Mouse (Mus musculus) ES-E14 (cell line): ENCODE measurements at regions not wholly inside any gene's neighbourhood (a gene's known extent, or its start where the extent isn't known, plus 50 kb on each side); places are given as distances from the start of the nearest gene placed in this dataset.

Source experiments
- DNase-seq: peaks from one replicate; pipeline ENCODE4 v3.0.0-alpha.2; 2013; ENCODE audit warnings: low read depth, low spot score
- H3K27ac ChIP-seq: 2 replicates; pipeline ENCODE4 v1.5.1; 2012; ENCODE audit warnings: low read depth, mild to moderate bottlenecking, low read length, moderate library complexity, mixed read lengths; ENCODE audit not compliant: poor library complexity, insufficient read depth, severe bottlenecking
- H3K36me3 ChIP-seq: 2 replicates; pipeline ENCODE4 v1.6.1; 2012; ENCODE audit warnings: mild to moderate bottlenecking, low read length, moderate library complexity, mixed read lengths; ENCODE audit not compliant: control insufficient read depth, poor library complexity, insufficient read depth, severe bottlenecking
- H3K4me1 ChIP-seq, 2 experiments: fragments of 150-350 bp in 1 of 2; sonication (generic) in 1 of 2; 2 replicates each; pipeline ENCODE4 v1.6.1; 2012; ENCODE audit warnings: low read length in 2 of 2, mild to moderate bottlenecking in 1 of 2, mixed read lengths in 1 of 2; ENCODE audit not compliant: control insufficient read depth in 2 of 2, insufficient read depth in 2 of 2, poor library complexity in 1 of 2
- H3K4me3 ChIP-seq, 2 experiments: fragments of 150-350 bp in 1 of 2; sonication (generic) in 1 of 2; 2 replicates each; pipeline ENCODE4 v1.5.1; 2012; ENCODE audit warnings: low read length in 2 of 2, low read depth in 1 of 2, mild to moderate bottlenecking in 1 of 2, mixed read lengths in 1 of 2; ENCODE audit not compliant: insufficient read depth in 1 of 2, poor library complexity in 1 of 2, severe bottlenecking in 1 of 2
- H3K9ac ChIP-seq: 2 replicates; pipeline ENCODE4 v1.6.1; 2012; ENCODE audit warnings: low read depth, mild to moderate bottlenecking, low read length, mixed read lengths; ENCODE audit not compliant: poor library complexity, insufficient read depth, severe bottlenecking
- H3K9me3 ChIP-seq: fragments of 150-350 bp; sonication (generic); 2 replicates; pipeline ENCODE4 v1.6.1; 2012; ENCODE audit warnings: low read depth, mild to moderate bottlenecking, low read length; ENCODE audit not compliant: control insufficient read depth, insufficient read depth
- CHD2 ChIP-seq: IDR thresholded peaks from 2 replicates; pipeline ENCODE4 v1.6.1; 2014; ENCODE audit warnings: mild to moderate bottlenecking, low read depth, low read length, inconsistent platforms
- HCFC1 ChIP-seq: IDR thresholded peaks from 2 replicates; pipeline ENCODE4 v1.6.1; 2012; ENCODE audit warnings: low read length, inconsistent platforms, borderline replicate concordance; ENCODE audit not compliant: insufficient read depth
- MAFK ChIP-seq: IDR thresholded peaks from 2 replicates; pipeline ENCODE4 v1.6.1; 2014; ENCODE audit warnings: mild to moderate bottlenecking, low read depth, low read length, inconsistent platforms; ENCODE audit not compliant: insufficient read depth
- ZC3H11A ChIP-seq: IDR thresholded peaks from 2 replicates; pipeline ENCODE4 v1.6.1; 2012; ENCODE audit warnings: low read depth, mild to moderate bottlenecking, inconsistent platforms, low read length, borderline replicate concordance
- ZNF384 ChIP-seq: IDR thresholded peaks from 2 replicates; pipeline ENCODE4 v1.6.1; 2012; ENCODE audit warnings: low read depth, low read length, inconsistent platforms
- in situ Hi-C, 2 experiments: fragments of 600-800 bp; cut with MboI; formaldehyde crosslinking; loops; one replicate each; pipeline ENCODE4 v1.15.1; 2025; ENCODE audit warnings: low sequenced_read_pairs in 2 of 2, inconsistent platforms in 1 of 2; ENCODE audit not compliant: unreplicated experiment in 2 of 2

GRCm38 (mm10) chr7:68929669-68930068, 180.6 kb upstream of the Arrdc4 start:
- Histone ChIP-seq H3K9me3 (no peaks in the 10 kb centered on the region), H3K36me3 (no peaks in the 10 kb centered on the region), H3K27ac (no peak overlapping the region), H3K4me1 (no peaks in the 10 kb centered on the region), H3K9ac (no peak overlapping the region), H3K4me3 (no peak overlapping the region)
- in situ Hi-C loops = no loop called here
- TF ChIP-seq MAFK (no peak), HCFC1 (no peak), ZC3H11A (no peak), CHD2 (no peak), ZNF384 (no peak)
- DNase-seq = no peak

GRCm38 (mm10) chr7:68925640-68926039, 176.6 kb upstream of the Arrdc4 start:
- Histone ChIP-seq H3K4me3 (no peak overlapping the region), H3K36me3 (no peaks in the 10 kb centered on the region), H3K27ac (no peak overlapping the region), H3K9ac (no peak overlapping the region), H3K4me1 (no peaks in the 10 kb centered on the region), H3K9me3 (no peaks in the 10 kb centered on the region)
- TF ChIP-seq ZC3H11A = no peak
- TF ChIP-seq ZNF384 = no peak
- TF ChIP-seq MAFK = no peak
- TF ChIP-seq CHD2 = no peak
- in situ Hi-C loops = no loop called here
- no peak for DNase-seq

DNA sequence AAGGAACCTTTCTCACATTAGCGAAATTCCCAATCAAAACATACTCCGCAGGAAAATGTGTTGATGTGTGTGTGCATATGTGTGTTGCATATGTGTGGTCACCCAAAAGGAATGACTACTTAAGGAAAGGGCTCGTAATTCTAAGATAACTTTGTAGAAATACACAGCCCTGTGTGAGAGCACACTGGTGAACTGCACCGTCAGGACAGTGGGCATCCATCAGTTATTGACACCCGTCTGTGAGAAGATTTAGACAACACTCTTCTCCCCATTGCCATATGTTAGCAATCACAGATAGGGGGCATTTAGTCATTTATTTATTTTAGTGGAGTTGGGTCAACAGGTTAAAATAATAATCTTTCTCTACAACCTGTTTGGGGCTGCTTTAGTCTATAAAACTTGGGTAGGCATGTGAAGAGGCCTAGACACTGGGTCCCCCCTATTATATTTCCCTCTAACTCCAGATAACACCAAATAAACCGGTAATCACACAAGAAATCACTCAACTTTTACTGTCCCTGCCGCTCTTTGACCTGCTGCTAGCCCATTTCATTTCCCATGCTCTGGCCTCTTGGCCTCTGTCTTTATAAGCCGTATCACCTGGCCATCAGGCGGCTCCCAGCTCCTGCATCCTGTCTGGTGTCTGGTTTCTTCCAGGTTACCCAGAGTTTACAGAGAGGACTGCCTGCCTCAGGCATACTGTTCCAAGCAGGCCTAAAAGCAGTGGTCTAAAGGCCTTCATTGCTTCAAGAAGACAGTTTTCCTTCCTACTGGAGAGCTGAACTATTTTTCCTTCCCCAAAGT, 169.8 kb upstream of the Arrdc4 start:
- Histone ChIP-seq H3K36me3 (no peaks in the 10 kb centered on the region), H3K9ac (no peak overlapping the region), H3K27ac (no peak overlapping the region), H3K4me1 (no peaks in the 10 kb centered on the region), H3K9me3 (no peaks in the 10 kb centered on the region), H3K4me3 (no peak overlapping the region)
- TF ChIP-seq MAFK = no peak
- TF ChIP-seq ZC3H11A = no peak
- TF ChIP-seq HCFC1 = no peak
- TF ChIP-seq CHD2 = no peak
- no peak for TF ChIP-seq ZNF384
- DNase-seq = no peak
- in situ Hi-C loops = no loop called here

- no peak overlapping the region for H3K9ac ChIP-seq
- in situ Hi-C loops = no loop called here
- H3K27ac ChIP-seq = no peak overlapping the region
- no peaks in the 10 kb centered on the region for H3K36me3 ChIP-seq
- H3K4me1 ChIP-seq = no peaks in the 10 kb centered on the region
- TF ChIP-seq HCFC1 = no peak
- TF ChIP-seq ZC3H11A = no peak
- no peak for TF ChIP-seq CHD2
- TF ChIP-seq ZNF384 = no peak
- TF ChIP-seq MAFK = no peak
- H3K9me3 ChIP-seq = no peaks in the 10 kb centered on the region
- no peak for DNase-seq
- H3K4me3 ChIP-seq = no peak overlapping the region
Observed at GRCm38 (mm10) chr7:68917876-68918200, 168.8 kb upstream of the Arrdc4 start.
